25 mouse cellular contexts compared by ENCODE assay signal in genomic region chr13:15488065-15488464, GRCm38 (mm10). TPM values are rescaled to one million over a fixed set of nuclear protein-coding genes. Genes with fewer than 3 reads are reported as not detected.
DNase-seq lines count a peak whose midpoint lies in the region; ATAC-seq lines count a peak whose summit lies in the region.
"Had no signal": no experiment of that assay in that cellular context is flagged by ENCODE, and none has a peak within 500 bp of the region (broad histone marks: within the 10 kb centered on the region; RNA-seq: fewer than 3 reads in every experiment).

No protein-coding gene starts in this region.

- H3K4me1 ChIP-seq in forebrain, embryonic 10.5 days, result peaks cover 83% of the 10 kb centered on the region
- peaks cover 59% of the 10 kb centered on the region for H3K4me1 ChIP-seq in forebrain, embryonic 12.5 days
- H3K4me1 ChIP-seq in hindbrain, embryonic 10.5 days (replicated peaks), result peaks cover 66% of the 10 kb centered on the region
- peaks cover 19% of the 10 kb centered on the region for H3K4me1 ChIP-seq in hindbrain, embryonic 13.5 days (replicated peaks)
- H3K4me1 ChIP-seq in midbrain, embryonic 12.5 days, result peaks cover 44% of the 10 kb centered on the region
- peaks cover 17% of the 10 kb centered on the region; the same call in 1 of the 2 replicates for H3K4me1 ChIP-seq in midbrain, embryonic 15.5 days
- H3K4me1 ChIP-seq: heart, embryonic 15.5 days had no signal

- H3K4me3 ChIP-seq in forebrain, embryonic 10.5 days, result no peak overlapping the region
- H3K4me3 ChIP-seq in forebrain, embryonic 12.5 days (replicated peaks), result no peak overlapping the region
- H3K4me3 ChIP-seq in hindbrain, embryonic 10.5 days, result no peak overlapping the region
- H3K4me3 ChIP-seq in hindbrain, embryonic 13.5 days, result no peak overlapping the region
- H3K4me3 ChIP-seq in midbrain, embryonic 12.5 days, result no peak overlapping the region
- H3K4me3 ChIP-seq in midbrain, embryonic 15.5 days, result no peak overlapping the region
- H3K4me3 ChIP-seq: embryonic facial prominence, embryonic 12.5 days; erythroblast, embryonic 14.5 days; heart, embryonic 12.5 days; heart, embryonic 15.5 days; hindbrain, embryonic 15.5 days had no signal

- no peak for ATAC-seq in forebrain, embryonic 12.5 days (ENCODE audit: low FRiP score)
- no peak for ATAC-seq in hindbrain, embryonic 13.5 days (ENCODE audit: low FRiP score)
- no peak for ATAC-seq in midbrain, embryonic 12.5 days (ENCODE audit: low FRiP score, low read depth)
- ATAC-seq in midbrain, embryonic 15.5 days (replicated peaks), result no peak
- ATAC-seq: intestine, postnatal 0 days; Patski had no signal

- no peak overlapping the region for H3K9ac ChIP-seq in forebrain, embryonic 12.5 days
- H3K9ac ChIP-seq in hindbrain, embryonic 13.5 days, result no peak overlapping the region
- no peak overlapping the region for H3K9ac ChIP-seq in midbrain, embryonic 12.5 days (replicated peaks)
- H3K9ac ChIP-seq in midbrain, embryonic 15.5 days, result no peak overlapping the region
- H3K9ac ChIP-seq: embryonic facial prominence, embryonic 12.5 days; heart, embryonic 12.5 days; heart, embryonic 15.5 days; hindbrain, embryonic 15.5 days had no signal

- no peak for DNase-seq in forebrain, embryonic 10.5 days (ENCODE audit: extremely low spot score, low spot score)
- DNase-seq in hindbrain, embryonic 10.5 days (ENCODE audit: low spot score), result no peak
- DNase-seq: adrenal gland, postnatal 10 days; adrenal gland, postnatal 36 days; B cell, adult 2 months; cerebellum, adult 18-20 months; cerebellum, adult 9-10 months; cerebellum, postnatal 14 days; gastrocnemius, postnatal 25 days; heart, adult 18-20 months; heart, postnatal 10 days; heart, postnatal 36 days had no signal

- no peaks in the 10 kb centered on the region for H3K27me3 ChIP-seq in forebrain, embryonic 10.5 days (ENCODE audit: poor library complexity, severe bottlenecking)
- no peaks in the 10 kb centered on the region for H3K27me3 ChIP-seq in forebrain, embryonic 12.5 days
- no peaks in the 10 kb centered on the region for H3K27me3 ChIP-seq in hindbrain, embryonic 10.5 days (ENCODE audit: insufficient read depth, poor library complexity, severe bottlenecking)
- H3K27me3 ChIP-seq in hindbrain, embryonic 13.5 days, result no peaks in the 10 kb centered on the region
- no peaks in the 10 kb centered on the region for H3K27me3 ChIP-seq in midbrain, embryonic 12.5 days
- H3K27me3 ChIP-seq in midbrain, embryonic 15.5 days (replicated peaks), result no peaks in the 10 kb centered on the region
- H3K27me3 ChIP-seq: CH12.LX; embryonic facial prominence, embryonic 12.5 days; heart, embryonic 12.5 days; heart, embryonic 15.5 days; hindbrain, embryonic 15.5 days; Patski had no signal

- H3K4me2 ChIP-seq in forebrain, embryonic 12.5 days, result no peak overlapping the region
- no peak overlapping the region for H3K4me2 ChIP-seq in hindbrain, embryonic 13.5 days
- no peak overlapping the region; the same call in 1 of the 2 replicates for H3K4me2 ChIP-seq in midbrain, embryonic 12.5 days (replicated peaks)
- no peak overlapping the region for H3K4me2 ChIP-seq in midbrain, embryonic 15.5 days
- H3K4me2 ChIP-seq: embryonic facial prominence, embryonic 12.5 days; heart, embryonic 12.5 days; heart, embryonic 15.5 days; hindbrain, embryonic 15.5 days had no signal

- 31% methylated on average over 1 of the region's 1 CpGs for WGBS in forebrain, embryonic 10.5 days
- 23% methylated on average over 1 of the region's 1 CpGs for WGBS in forebrain, embryonic 12.5 days
- WGBS in hindbrain, embryonic 10.5 days, result 36% methylated on average over 1 of the region's 1 CpGs
- 42% methylated on average over 1 of the region's 1 CpGs for WGBS in hindbrain, embryonic 13.5 days
- WGBS in midbrain, embryonic 12.5 days, result 38% methylated on average over 1 of the region's 1 CpGs
- 27% methylated on average over 1 of the region's 1 CpGs for WGBS in midbrain, embryonic 15.5 days

- H3K9me3 ChIP-seq in forebrain, embryonic 10.5 days, result no peaks in the 10 kb centered on the region
- H3K9me3 ChIP-seq in forebrain, embryonic 12.5 days, result no peaks in the 10 kb centered on the region
- H3K9me3 ChIP-seq in hindbrain, embryonic 10.5 days, result no peaks in the 10 kb centered on the region
- H3K9me3 ChIP-seq in hindbrain, embryonic 13.5 days, result no peaks in the 10 kb centered on the region
- no peaks in the 10 kb centered on the region for H3K9me3 ChIP-seq in midbrain, embryonic 12.5 days
- no peaks in the 10 kb centered on the region for H3K9me3 ChIP-seq in midbrain, embryonic 15.5 days
- H3K9me3 ChIP-seq: embryonic facial prominence, embryonic 12.5 days; G1E; heart, embryonic 12.5 days; heart, embryonic 15.5 days; hindbrain, embryonic 15.5 days had no signal

- peak overlapping the region; percentile 79 for H3K27ac ChIP-seq in forebrain, embryonic 10.5 days
- H3K27ac ChIP-seq in forebrain, embryonic 12.5 days, result no peak overlapping the region
- H3K27ac ChIP-seq in hindbrain, embryonic 10.5 days, result peak overlapping the region; percentile 59
- H3K27ac ChIP-seq in hindbrain, embryonic 13.5 days, result no peak overlapping the region
- H3K27ac ChIP-seq in midbrain, embryonic 12.5 days (replicated peaks), result peak overlapping the region; percentile 36; the same call in 1 of the 2 replicates
- no peak overlapping the region for H3K27ac ChIP-seq in midbrain, embryonic 15.5 days
- H3K27ac ChIP-seq: embryonic facial prominence, embryonic 12.5 days; heart, embryonic 15.5 days; hindbrain, embryonic 15.5 days had no signal

- H3K36me3 ChIP-seq in forebrain, embryonic 10.5 days (replicated peaks), result peaks cover 25% of the 10 kb centered on the region
- no peaks in the 10 kb centered on the region for H3K36me3 ChIP-seq in forebrain, embryonic 12.5 days (replicated peaks)
- peaks cover 10% of the 10 kb centered on the region for H3K36me3 ChIP-seq in hindbrain, embryonic 10.5 days
- H3K36me3 ChIP-seq in hindbrain, embryonic 13.5 days, result no peaks in the 10 kb centered on the region
- H3K36me3 ChIP-seq in midbrain, embryonic 12.5 days, result no peaks in the 10 kb centered on the region
- H3K36me3 ChIP-seq in midbrain, embryonic 15.5 days (replicated peaks), result no peaks in the 10 kb centered on the region
- H3K36me3 ChIP-seq: embryonic facial prominence, embryonic 12.5 days; G1E; heart, embryonic 12.5 days; heart, embryonic 15.5 days; hindbrain, embryonic 15.5 days had no signal

RNA-seq across cellular contexts. Expression of gene Gli3, which starts 25.0 kb away (rescaled TPM):
- 60.3 and 62.2 TPM in 2 replicates for polyA plus RNA-seq in forebrain, embryonic 10.5 days (2016; fragmentation: Nextera tagmentation; extraction: Ambion mirVana)
- 47.2 and 48.2 TPM in 2 replicates for polyA plus RNA-seq in forebrain, embryonic 12.5 days (2016; fragmentation: Nextera tagmentation; extraction: Ambion mirVana)
- polyA plus RNA-seq in hindbrain, embryonic 10.5 days (2016; fragmentation: Nextera tagmentation; extraction: Ambion mirVana), result 32.3 and 36.0 TPM in 2 replicates
- polyA plus RNA-seq in hindbrain, embryonic 13.5 days (2015; fragmentation: Nextera tagmentation; extraction: Ambion mirVana), result 7.4 and 7.9 TPM in 2 replicates
- polyA plus RNA-seq in midbrain, embryonic 12.5 days (2016; fragmentation: Nextera tagmentation; extraction: Ambion mirVana), result 40.8 and 41.1 TPM in 2 replicates
- polyA plus RNA-seq in midbrain, embryonic 15.5 days (2015; fragmentation: Nextera tagmentation; extraction: Ambion mirVana), result 7.7 and 8.4 TPM in 2 replicates
- polyA plus RNA-seq: erythroblast, embryonic 14.5 days; G1E had no signal

Comparison
In these comparisons a context has a peak if more than half of its experiments do, and no peak if none do; other contexts are left out.
1. H3K27ac ChIP-seq: peak in forebrain, embryonic 10.5 days (single experiment), hindbrain, embryonic 10.5 days (single experiment) and midbrain, embryonic 12.5 days (single experiment); none in forebrain, embryonic 12.5 days (single experiment), hindbrain, embryonic 13.5 days (single experiment) and midbrain, embryonic 15.5 days (single experiment).